Mouse (Mus musculus) limb, embryonic 14.5 days (tissue): ENCODE results near the gene Zbtb25. TPM values are rescaled to one million over a fixed set of nuclear protein-coding genes. Genes with fewer than 3 reads are reported as not detected.

Experiments used
- ATAC-seq: fragments of 200-750 bp; cut with Nextera tagmentation; 2 replicates; pipeline ENCODE4 v1.8.0; 2017; ENCODE audit warnings: low read depth, moderate number of reproducible peaks, moderate TSS enrichment; ENCODE audit not compliant: low FRiP score
- DNase-seq: peaks from one replicate; pipeline ENCODE4 v3.0.0-alpha.2; 2015; ENCODE audit warnings: low spot score
- H3K27ac ChIP-seq: fragments of 300-500 bp; sonication (generic); replicated peaks from 2 replicates; pipeline ENCODE4 v1.5.1; 2014; ENCODE audit warnings: low read depth, mild to moderate bottlenecking, low read length, moderate library complexity, mixed read lengths
- H3K27me3 ChIP-seq: fragments of 300-500 bp; sonication (generic); 2 replicates; pipeline ENCODE4 v1.6.1; 2014; ENCODE audit warnings: low read length, mixed read lengths; ENCODE audit not compliant: control insufficient read depth, insufficient read depth
- H3K36me3 ChIP-seq: fragments of 300-500 bp; sonication (generic); 2 replicates; pipeline ENCODE4 v1.6.1; 2014; ENCODE audit warnings: mild to moderate bottlenecking, low read length, moderate library complexity, mixed read lengths; ENCODE audit not compliant: control insufficient read depth, insufficient read depth
- H3K4me1 ChIP-seq: fragments of 300-500 bp; sonication (generic); 2 replicates; pipeline ENCODE4 v1.6.1; 2014; ENCODE audit warnings: antibody characterized with exemption, low read length, mixed read lengths; ENCODE audit not compliant: control insufficient read depth, insufficient read depth
- H3K4me2 ChIP-seq: fragments of 300-500 bp; sonication (generic); replicated peaks from 2 replicates; pipeline ENCODE4 v1.6.1; 2014; ENCODE audit warnings: low read depth, mild to moderate bottlenecking, low read length, moderate library complexity; ENCODE audit not compliant: severe bottlenecking
- H3K4me3 ChIP-seq: fragments of 300-500 bp; sonication (generic); replicated peaks from 2 replicates; pipeline ENCODE4 v1.5.1; 2014; ENCODE audit warnings: low read length
- H3K9ac ChIP-seq: fragments of 300-500 bp; sonication (generic); 2 replicates; pipeline ENCODE4 v1.6.1; 2014; ENCODE audit warnings: mild to moderate bottlenecking, low read depth, low read length, moderate library complexity; ENCODE audit not compliant: severe bottlenecking
- H3K9me3 ChIP-seq: fragments of 300-500 bp; sonication (generic); 2 replicates; pipeline ENCODE4 v1.6.1; 2016; ENCODE audit warnings: low read length; ENCODE audit not compliant: control insufficient read depth
- POLR2A ChIP-seq: fragments of 200-500 bp; IDR thresholded peaks from 2 replicates; pipeline ENCODE4 v1.8.0; 2012; ENCODE audit warnings: inconsistent platforms, mild to moderate bottlenecking, moderate library complexity, borderline replicate concordance; ENCODE audit not compliant: insufficient read depth, insufficient read length; ENCODE audit errors: extremely low read depth
- WGBS: fragments of 180-500 bp; shearing (Covaris S2); extraction: QIAGEN DNeasy Blood & Tissue Kit; methylation state at CpG from one replicate; pipeline ENCODE4 v1.1.7; 2014; 5-methylcytosine and 5-hydroxymethylcytosine counted together
- polyA plus RNA-seq, 2 experiments: library from polyadenylated mRNA; depleted of rRNA in 1 of 2; stranded (reverse) in 1 of 2; unstranded in 1 of 2; fragments of >200 nt; fragmentation: Nextera tagmentation in 1 of 2; extraction: Ambion mirVana in 1 of 2; gene quantifications; 2 replicates each; pipeline versions ENCODE4 v1.2.1 to v1.2.3; 2012 to 2014

Zbtb25 gene
- polyA plus RNA-seq, 2 experiments: 21.4 to 24.1 TPM

- no peak for TF ChIP-seq POLR2A
- 7% methylated on average over 9 of the region's 9 CpGs for WGBS
- Histone ChIP-seq H3K4me1 (peaks cover 33% of the 10 kb centered on the region), H3K9me3 (no peaks in the 10 kb centered on the region), H3K9ac (peak overlapping the region; percentile 99), H3K4me2 (peak overlapping the region; percentile 83), H3K4me3 (peak overlapping the region; percentile 96), H3K27me3 (no peaks in the 10 kb centered on the region), H3K27ac (peak overlapping the region; percentile 52; the same call in 1 of the 2 replicates), H3K36me3 (0 out of 2 replicates have a peak, but pooled peaks cover 5% of the 10 kb centered on the region)
- no peak for DNase-seq
- ATAC-seq: no peak
Measured at GRCm38 (mm10) chr12:76368201-76368789, 1.1 kb downstream of the Zbtb25 start.

- Histone ChIP-seq H3K4me1 (peaks cover 26% of the 10 kb centered on the region), H3K9ac (peak overlapping the region; percentile 99; the same call in 1 of the 2 replicates), H3K27ac (peak overlapping the region; percentile 52), H3K4me2 (peak overlapping the region; percentile 83), H3K9me3 (no peaks in the 10 kb centered on the region), H3K27me3 (no peaks in the 10 kb centered on the region), H3K4me3 (peak overlapping the region; percentile 96), H3K36me3 (0 out of 2 replicates have a peak, but pooled peaks cover 7% of the 10 kb centered on the region)
- 14% methylated on average over 14 of the region's 14 CpGs for WGBS
- no peak for ATAC-seq
- peak; percentile 48 for DNase-seq
- no peak for TF ChIP-seq POLR2A
Measured at GRCm38 (mm10) chr12:76367096-76367995, 2.1 kb downstream of the Zbtb25 start.

- Histone ChIP-seq H3K9ac (no peak overlapping the region), H3K4me2 (no peak overlapping the region), H3K4me3 (no peak overlapping the region), H3K27me3 (no peaks in the 10 kb centered on the region), H3K36me3 (0 out of 2 replicates have a peak, but pooled peaks cover 9% of the 10 kb centered on the region), H3K9me3 (no peaks in the 10 kb centered on the region), H3K4me1 (peaks cover 19% of the 10 kb centered on the region), H3K27ac (no peak overlapping the region)
- DNase-seq: no peak
- 81% methylated on average over 3 of the region's 3 CpGs for WGBS
- ATAC-seq: no peak
- TF ChIP-seq POLR2A: no peak
Measured at GRCm38 (mm10) chr12:76366276-76366675, 3.1 kb downstream of the Zbtb25 start.

GRCm38 (mm10) chr12:76362303-76362676 lies 7.1 kb downstream of the Zbtb25 start:
- WGBS: 81% methylated on average over 9 of the region's 9 CpGs
- H3K9me3 ChIP-seq: no peaks in the 10 kb centered on the region
- no peak overlapping the region for H3K9ac ChIP-seq
- peaks cover 5% of the 10 kb centered on the region for H3K4me1 ChIP-seq
- no peak for DNase-seq
- H3K27me3 ChIP-seq: no peaks in the 10 kb centered on the region
- 0 out of 2 replicates have a peak, but pooled peaks cover 10% of the 10 kb centered on the region for H3K36me3 ChIP-seq
- H3K4me2 ChIP-seq: no peak overlapping the region
- H3K4me3 ChIP-seq: no peak overlapping the region
- no peak for ATAC-seq
- TF ChIP-seq POLR2A: no peak
- peak overlapping the region; percentile 5; the same call in 1 of the 2 replicates for H3K27ac ChIP-seq
